Mouse (Mus musculus) limb, embryonic 14.5 days (tissue): ENCODE measurements around the gene Lta. TPM values are rescaled to one million over a fixed set of nuclear protein-coding genes. Genes with fewer than 3 reads are reported as not detected.
A peak's percentile ranks its signal among the peaks of the same experiment; 100 is the strongest.

Source experiments
- ATAC-seq: fragments of 200-750 bp; cut with Nextera tagmentation; 2 replicates; pipeline ENCODE4 v1.8.0; 2017; ENCODE audit warnings: low read depth, moderate number of reproducible peaks, moderate TSS enrichment; ENCODE audit not compliant: low FRiP score
- DNase-seq: peaks from one replicate; pipeline ENCODE4 v3.0.0-alpha.2; 2015; ENCODE audit warnings: low spot score
- H3K27ac ChIP-seq: fragments of 300-500 bp; sonication (generic); replicated peaks from 2 replicates; pipeline ENCODE4 v1.5.1; 2014; ENCODE audit warnings: low read depth, mild to moderate bottlenecking, low read length, moderate library complexity, mixed read lengths
- H3K27me3 ChIP-seq: fragments of 300-500 bp; sonication (generic); 2 replicates; pipeline ENCODE4 v1.6.1; 2014; ENCODE audit warnings: low read length, mixed read lengths; ENCODE audit not compliant: control insufficient read depth, insufficient read depth
- H3K36me3 ChIP-seq: fragments of 300-500 bp; sonication (generic); 2 replicates; pipeline ENCODE4 v1.6.1; 2014; ENCODE audit warnings: mild to moderate bottlenecking, low read length, moderate library complexity, mixed read lengths; ENCODE audit not compliant: control insufficient read depth, insufficient read depth
- H3K4me1 ChIP-seq: fragments of 300-500 bp; sonication (generic); 2 replicates; pipeline ENCODE4 v1.6.1; 2014; ENCODE audit warnings: antibody characterized with exemption, low read length, mixed read lengths; ENCODE audit not compliant: control insufficient read depth, insufficient read depth
- H3K4me2 ChIP-seq: fragments of 300-500 bp; sonication (generic); replicated peaks from 2 replicates; pipeline ENCODE4 v1.6.1; 2014; ENCODE audit warnings: low read depth, mild to moderate bottlenecking, low read length, moderate library complexity; ENCODE audit not compliant: severe bottlenecking
- H3K4me3 ChIP-seq: fragments of 300-500 bp; sonication (generic); replicated peaks from 2 replicates; pipeline ENCODE4 v1.5.1; 2014; ENCODE audit warnings: low read length
- H3K9ac ChIP-seq: fragments of 300-500 bp; sonication (generic); 2 replicates; pipeline ENCODE4 v1.6.1; 2014; ENCODE audit warnings: mild to moderate bottlenecking, low read depth, low read length, moderate library complexity; ENCODE audit not compliant: severe bottlenecking
- H3K9me3 ChIP-seq: fragments of 300-500 bp; sonication (generic); 2 replicates; pipeline ENCODE4 v1.6.1; 2016; ENCODE audit warnings: low read length; ENCODE audit not compliant: control insufficient read depth
- POLR2A ChIP-seq: fragments of 200-500 bp; IDR thresholded peaks from 2 replicates; pipeline ENCODE4 v1.8.0; 2012; ENCODE audit warnings: inconsistent platforms, mild to moderate bottlenecking, moderate library complexity, borderline replicate concordance; ENCODE audit not compliant: insufficient read depth, insufficient read length; ENCODE audit errors: extremely low read depth
- WGBS: fragments of 180-500 bp; shearing (Covaris S2); extraction: QIAGEN DNeasy Blood & Tissue Kit; methylation state at CpG from one replicate; pipeline ENCODE4 v1.1.7; 2014; 5-methylcytosine and 5-hydroxymethylcytosine counted together
- polyA plus RNA-seq, 2 experiments: library from polyadenylated mRNA; depleted of rRNA in 1 of 2; stranded (reverse) in 1 of 2; unstranded in 1 of 2; fragments of >200 nt; fragmentation: Nextera tagmentation in 1 of 2; extraction: Ambion mirVana in 1 of 2; gene quantifications; 2 replicates each; pipeline versions ENCODE4 v1.2.1 to v1.2.3; 2012 to 2014

Lta gene
- polyA plus RNA-seq, 2 experiments, result 0.39 TPM; not detected in 1

DNA sequence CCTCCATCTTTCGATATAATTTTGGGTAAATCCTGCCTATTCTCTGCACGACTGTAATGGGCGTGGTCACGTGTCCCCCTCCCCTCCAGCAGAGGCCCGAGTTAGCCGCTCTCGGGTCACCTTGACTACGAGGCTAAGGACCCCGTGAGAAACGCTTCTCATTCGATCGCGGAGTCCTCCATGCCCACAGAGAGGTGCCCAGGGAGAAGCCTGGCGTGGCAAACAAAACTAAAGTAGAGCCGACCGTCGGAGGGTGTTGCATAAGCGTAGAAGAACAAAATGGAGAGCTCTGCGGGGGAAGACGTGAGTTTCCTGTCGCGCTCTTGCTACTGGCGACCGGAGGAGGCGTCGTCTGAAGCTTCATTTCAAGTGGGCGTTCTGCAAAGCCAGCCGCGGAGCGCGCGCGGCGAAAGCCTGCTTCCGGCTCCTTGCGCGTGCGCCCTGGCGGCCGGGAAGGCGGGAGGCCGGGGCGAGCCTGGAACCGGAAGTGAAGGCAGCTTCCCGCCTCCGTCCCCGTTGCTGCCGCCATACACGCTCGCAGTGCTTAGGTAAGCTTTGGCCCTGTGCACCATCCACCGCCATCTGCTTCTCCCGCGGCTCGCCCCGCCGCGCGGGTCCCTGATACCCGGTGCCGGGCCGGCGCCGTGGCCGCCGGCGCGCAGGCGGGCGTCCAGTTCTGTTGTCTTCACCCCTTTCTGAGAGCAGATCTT is 36.3 kb upstream of the Lta start, which contains the start of gene Ddx39b:
Ddx39b (plus strand) TSS at position 442 of the 710 bp plus-strand sequence.
- Histone ChIP-seq H3K27ac (peak within 1 kb of the TSS; percentile 98), H3K4me2 (peak within 1 kb of the TSS; percentile 75), H3K36me3 (peaks cover 35% of the 10 kb centered on the region), H3K4me3 (peak within 1 kb of the TSS; percentile 100), H3K27me3 (no peaks in the 10 kb centered on the region), H3K4me1 (peaks cover 21% of the 10 kb centered on the region), H3K9me3 (no peaks in the 10 kb centered on the region), H3K9ac (peak within 1 kb of the TSS; percentile 100)
- TF ChIP-seq POLR2A, result 0 out of 2 replicates have a peak, but pooled peaks have one; percentile 52
- peak; percentile 93 for ATAC-seq
- DNase-seq, result peak; percentile 98
- 4% methylated on average over 63 of the region's 69 CpGs for WGBS

DNA sequence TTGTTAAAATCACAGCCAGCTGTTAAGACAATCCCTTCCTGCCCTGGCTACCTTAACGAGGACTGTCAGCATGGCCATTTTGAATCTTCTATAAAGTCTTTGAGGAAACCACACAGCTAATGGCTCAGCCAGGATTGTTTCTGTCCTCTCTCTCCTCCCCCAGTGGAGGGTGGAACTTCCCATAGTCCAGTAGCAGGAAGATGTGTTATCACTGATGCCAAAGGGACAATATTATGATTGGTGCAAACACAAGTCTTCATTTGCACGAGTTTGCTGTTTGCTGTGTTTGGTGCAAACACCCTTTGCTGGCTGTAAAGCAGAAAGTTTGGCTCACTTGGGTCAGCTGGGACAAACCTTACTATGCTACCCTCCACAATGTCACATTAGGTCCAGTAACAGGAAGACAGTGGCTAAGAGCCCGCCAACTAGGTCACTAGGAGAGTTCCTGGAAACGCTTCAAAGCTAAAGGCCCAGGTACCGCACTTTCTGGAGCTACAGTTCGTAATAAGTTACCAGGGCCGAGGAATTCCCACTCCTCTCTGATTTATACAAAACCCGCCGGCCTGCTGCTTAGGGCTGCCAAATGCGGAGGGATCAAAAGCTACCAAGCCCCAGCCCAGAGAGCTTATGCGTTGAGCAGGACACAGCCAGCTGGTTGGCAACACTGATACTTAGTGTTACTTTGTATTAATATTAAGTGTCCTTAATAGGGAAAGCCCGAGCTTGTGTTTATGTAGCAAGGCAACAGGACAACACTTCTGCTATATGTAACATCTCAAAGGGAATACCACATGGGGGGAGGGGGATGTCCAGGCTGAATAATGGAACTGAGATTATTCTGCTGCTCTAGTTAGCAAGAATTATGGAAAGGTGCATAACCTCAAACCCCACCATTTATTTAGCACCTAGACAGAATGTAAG is 35.5 kb upstream of the Lta start:
- H3K9ac ChIP-seq, result peak overlapping the region; percentile 100
- peak overlapping the region; percentile 98 for H3K27ac ChIP-seq
- DNase-seq (peak; percentile 35), ATAC-seq (peak; percentile 2; the same call in 1 of the 2 replicates)
- no peaks in the 10 kb centered on the region for H3K9me3 ChIP-seq
- WGBS, result 23% methylated on average over 12 of the region's 12 CpGs
- H3K4me1 ChIP-seq, result peaks cover 21% of the 10 kb centered on the region
- no peak for TF ChIP-seq POLR2A
- peaks cover 27% of the 10 kb centered on the region for H3K36me3 ChIP-seq
- H3K4me3 ChIP-seq, result peak overlapping the region; percentile 100
- H3K27me3 ChIP-seq, result no peaks in the 10 kb centered on the region
- H3K4me2 ChIP-seq, result peak overlapping the region; percentile 75

DNA sequence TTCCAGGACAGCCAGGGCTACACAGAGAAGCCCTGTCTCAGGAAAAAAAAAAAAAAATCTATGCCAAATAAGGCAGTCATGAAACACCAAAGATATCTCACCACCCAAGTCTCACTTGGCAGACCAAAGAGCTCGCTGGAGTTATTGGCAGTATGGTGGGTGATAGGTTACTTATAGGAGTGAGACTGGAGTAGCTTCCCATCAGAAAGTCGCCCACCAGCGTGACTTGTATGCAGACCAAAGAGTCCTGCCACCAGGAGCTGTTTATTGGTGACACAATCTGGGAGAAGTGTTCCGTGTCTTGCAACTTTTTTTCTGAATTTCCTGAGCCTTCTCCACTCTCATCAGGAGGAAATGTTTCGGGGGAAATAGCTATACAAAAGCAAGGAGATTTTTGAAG is 34.5 kb upstream of the Lta start:
- no peak overlapping the region for H3K9ac ChIP-seq
- no peaks in the 10 kb centered on the region for H3K9me3 ChIP-seq
- no peak overlapping the region for H3K27ac ChIP-seq
- no peak for TF ChIP-seq POLR2A
- DNase-seq (no peak), ATAC-seq (no peak)
- H3K4me3 ChIP-seq, result no peak overlapping the region
- 0 out of 2 replicates have a peak overlapping the region, but pooled peaks have one; percentile 5 for H3K4me2 ChIP-seq
- no peaks in the 10 kb centered on the region for H3K27me3 ChIP-seq
- H3K36me3 ChIP-seq, result peaks cover 18% of the 10 kb centered on the region
- H3K4me1 ChIP-seq, result peaks cover 22% of the 10 kb centered on the region
- WGBS, result 76% methylated on average over 5 of the region's 5 CpGs

DNA sequence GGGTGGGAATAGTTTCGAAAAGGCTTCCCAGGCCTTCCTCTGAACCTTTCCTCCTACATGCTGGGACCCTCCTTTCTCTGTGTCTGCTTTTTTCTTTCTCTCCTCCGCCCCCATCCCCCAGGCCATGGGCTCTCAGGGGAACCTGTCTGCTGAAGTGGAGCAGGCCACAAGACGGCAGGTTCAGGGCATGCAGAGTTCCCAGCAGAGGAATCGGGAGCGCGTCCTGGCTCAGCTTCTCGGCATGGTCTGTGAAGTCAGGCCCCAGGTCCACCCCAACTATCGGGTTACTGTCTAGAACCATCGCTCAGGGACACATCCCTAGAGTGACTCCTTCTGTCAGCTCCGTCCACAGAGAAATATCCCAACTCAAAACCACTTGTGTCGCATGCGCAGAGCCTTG is 32.4 kb upstream of the Lta start:
- Histone ChIP-seq H3K36me3 (peaks cover 6% of the 10 kb centered on the region; the same call in 1 of the 2 replicates), H3K27me3 (no peaks in the 10 kb centered on the region), H3K27ac (no peak overlapping the region), H3K9me3 (no peaks in the 10 kb centered on the region), H3K9ac (no peak overlapping the region), H3K4me1 (peaks cover 27% of the 10 kb centered on the region), H3K4me2 (no peak overlapping the region), H3K4me3 (no peak overlapping the region)
- no peak for TF ChIP-seq POLR2A
- ATAC-seq, result no peak
- DNase-seq, result no peak
- 83% methylated on average over 12 of the region's 12 CpGs for WGBS

DNA sequence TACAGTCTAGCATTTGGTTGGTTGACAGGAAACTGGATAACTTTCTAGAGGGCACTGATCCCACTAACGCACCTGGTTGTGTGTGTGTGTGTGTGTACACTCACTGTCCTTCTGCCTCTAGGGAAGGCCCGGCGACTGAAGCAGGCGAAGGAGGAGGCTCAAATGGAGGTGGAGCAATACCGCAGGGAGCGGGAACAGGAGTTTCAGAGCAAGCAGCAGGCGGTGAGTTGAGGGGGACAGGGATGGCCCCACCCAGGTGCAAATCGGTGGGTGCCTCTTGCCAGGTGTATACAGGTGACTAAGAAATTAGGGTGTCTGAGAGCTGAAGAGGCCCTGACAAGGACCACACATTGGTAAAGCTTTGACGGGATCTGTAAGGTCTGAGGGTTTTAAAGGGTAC is 31.8 kb upstream of the Lta start:
- TF ChIP-seq POLR2A, result no peak
- DNase-seq (no peak), ATAC-seq (no peak)
- H3K36me3 ChIP-seq, result peaks cover 11% of the 10 kb centered on the region; the same call in 1 of the 2 replicates
- no peaks in the 10 kb centered on the region for H3K27me3 ChIP-seq
- H3K4me2 ChIP-seq, result peak overlapping the region; percentile 91; the same call in 1 of the 2 replicates
- H3K9me3 ChIP-seq, result no peaks in the 10 kb centered on the region
- H3K9ac ChIP-seq, result no peak overlapping the region
- H3K27ac ChIP-seq, result no peak overlapping the region
- WGBS, result 76% methylated on average over 9 of the region's 9 CpGs
- H3K4me3 ChIP-seq, result no peak overlapping the region
- H3K4me1 ChIP-seq, result peaks cover 27% of the 10 kb centered on the region
